Mouse (Mus musculus) cerebellum, postnatal 4 days (tissue): ENCODE results near the gene Abcc5.
"Not testable (repeated sequence)": the region's sequence is repeated elsewhere in the genome, so short reads cannot be mapped to it uniquely, and the experiment has no call there.

ENCODE experiments used
- DNase-seq, 2 experiments: peaks; one replicate each; pipeline ENCODE4 v3.0.0; 2022; ENCODE audit warnings: low spot score in 2 of 2, mixed read lengths in 1 of 2

The Abcc5 gene

GRCm38 (mm10) chr16:20425855-20426598 lies at the start of gene Abcc5:
TSS of gene Abcc5 (minus strand) at chr16:20426394.
- DNase-seq = peak; percentile 83 to 92

GRCm38 (mm10) chr16:20475335-20475734 lies 49.1 kb upstream of the Abcc5 start:
- DNase-seq = no peak

GRCm38 (mm10) chr16:20474786-20475185 lies 48.6 kb upstream of the Abcc5 start:
- no peak for DNase-seq

GRCm38 (mm10) chr16:20474211-20474610 lies 48.0 kb upstream of the Abcc5 start:
- no peak for DNase-seq

DNA sequence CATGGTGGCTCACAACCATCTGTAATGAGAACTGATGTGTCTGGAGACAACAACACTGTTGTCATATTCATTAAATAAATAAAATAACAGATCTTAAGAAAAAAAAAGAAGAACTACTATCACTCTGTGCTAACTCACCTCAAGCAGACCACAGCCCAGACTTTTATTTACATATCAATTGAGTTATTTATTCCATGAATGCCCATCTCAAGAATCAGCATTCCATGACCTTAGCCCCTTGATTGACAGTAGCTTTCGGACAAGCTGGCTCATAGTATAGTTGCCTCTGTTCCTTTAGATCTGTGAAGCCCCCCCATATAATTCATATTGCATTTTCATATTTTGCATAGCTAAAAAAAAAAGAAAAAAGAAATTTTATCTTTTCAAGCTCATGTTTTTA lies 47.6 kb upstream of the Abcc5 start:
- DNase-seq = no peak

DNA sequence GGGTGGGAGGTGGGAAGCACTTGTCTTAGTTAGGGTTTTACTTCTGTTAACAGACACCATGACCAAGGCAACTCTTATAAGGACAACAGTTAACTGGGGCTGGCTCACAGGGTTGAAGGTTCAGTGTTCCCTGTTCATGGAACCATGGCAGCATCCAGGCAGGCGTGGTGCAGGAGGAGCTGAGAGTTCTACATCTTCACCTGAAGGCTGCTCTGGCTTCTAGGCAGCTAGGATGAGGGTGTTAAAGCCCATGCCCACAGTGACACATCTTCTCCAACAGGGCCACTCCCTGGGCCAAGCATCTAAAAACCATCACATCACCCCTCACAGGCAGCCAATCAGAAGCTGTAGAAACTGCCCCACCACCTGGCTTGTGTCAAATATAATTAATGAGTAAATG lies 45.5 kb upstream of the Abcc5 start:
- DNase-seq = no peak

GRCm38 (mm10) chr16:20470981-20471380 lies 44.8 kb upstream of the Abcc5 start:
- DNase-seq = no peak

DNA sequence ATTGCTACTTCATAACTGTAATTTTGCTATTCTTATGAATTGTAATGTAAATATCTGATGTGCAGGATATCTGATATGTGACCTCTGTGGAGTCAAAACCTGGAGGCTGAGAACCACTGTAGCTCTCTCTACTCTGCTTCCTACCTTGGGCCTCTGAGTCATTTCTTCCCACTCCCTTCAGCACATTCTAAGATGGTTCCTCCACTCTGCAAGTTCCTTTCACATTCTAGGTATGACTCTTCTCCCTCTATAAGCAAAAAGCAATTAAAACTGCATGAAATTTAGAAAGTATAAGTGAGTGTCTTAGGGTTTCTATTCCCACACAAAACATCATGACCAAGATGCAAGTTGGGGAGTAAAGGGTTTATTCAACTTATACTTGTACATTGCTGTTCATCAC lies 38.5 kb upstream of the Abcc5 start:
- no peak for DNase-seq

GRCm38 (mm10) chr16:20458736-20459135 lies 32.5 kb upstream of the Abcc5 start:
- not testable (repeated sequence) for DNase-seq

DNA sequence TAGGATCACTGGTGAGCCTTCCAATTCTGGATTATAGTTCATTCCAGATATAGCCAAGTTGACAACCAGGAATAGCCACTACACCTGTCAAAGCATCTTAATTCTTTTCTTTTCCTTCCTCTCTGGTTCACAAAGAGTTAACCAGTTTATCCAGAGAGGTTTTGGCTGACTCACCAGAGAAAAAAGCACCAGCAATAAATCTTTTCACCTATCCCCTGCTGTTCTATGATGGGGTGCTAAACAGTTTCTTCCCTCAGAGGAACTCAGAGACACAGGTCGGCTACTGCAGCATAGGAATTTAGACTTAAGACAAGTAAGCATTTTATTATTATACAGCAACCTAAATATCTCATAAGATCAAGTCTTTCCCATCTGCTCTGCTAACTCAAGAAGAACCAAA lies 29.9 kb upstream of the Abcc5 start:
- DNase-seq = no peak

- no peak for DNase-seq
Measured at GRCm38 (mm10) chr16:20454155-20454654, 28.0 kb upstream of the Abcc5 start.

DNA sequence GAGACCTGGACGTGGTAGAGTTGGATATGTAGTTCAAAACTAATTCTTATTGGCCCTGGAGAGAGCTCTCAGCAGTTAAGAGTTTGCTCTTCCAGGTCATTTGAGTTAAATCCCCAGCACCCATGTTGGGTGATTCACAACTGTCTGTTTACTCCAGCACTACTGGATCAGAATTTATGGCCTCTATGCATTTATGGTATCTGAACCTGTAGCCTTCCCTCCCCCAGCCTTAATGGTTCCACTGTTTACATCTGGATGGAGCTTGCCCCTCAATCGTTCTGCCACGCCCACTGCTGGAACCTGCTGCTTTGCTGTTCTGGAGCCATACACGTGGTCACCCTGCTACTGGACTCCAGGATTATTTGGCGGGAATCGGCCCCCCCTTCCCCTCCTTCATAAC lies 25.6 kb upstream of the Abcc5 start:
- no peak for DNase-seq

GRCm38 (mm10) chr16:20445871-20446270 lies 19.7 kb upstream of the Abcc5 start:
- DNase-seq = no peak

DNA sequence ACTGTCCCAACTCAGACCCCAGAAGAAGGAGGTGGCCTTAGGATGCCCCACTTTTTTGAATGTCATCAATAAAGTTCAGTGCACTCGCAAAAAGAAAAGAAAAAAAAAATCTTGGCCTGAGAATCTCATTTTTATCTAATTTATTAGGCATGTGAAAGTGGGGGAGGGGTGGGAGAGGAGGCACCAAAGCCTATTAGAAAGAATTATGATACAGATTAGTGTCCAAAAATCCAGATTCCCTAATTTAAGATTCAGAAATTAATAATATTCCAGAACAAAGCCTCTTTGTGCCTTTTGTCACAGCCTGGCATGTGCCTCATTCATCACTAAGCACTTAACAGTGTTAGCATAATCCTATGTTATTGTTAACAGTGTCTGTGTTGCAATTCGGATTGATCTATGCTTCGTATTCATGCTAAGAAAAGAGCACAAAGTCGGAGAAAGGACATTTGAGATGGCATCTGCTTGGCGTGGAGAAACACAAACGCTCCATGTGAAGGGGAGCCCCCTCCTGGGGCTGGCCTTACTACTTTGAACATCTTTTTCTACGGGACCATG lies 18.7 kb upstream of the Abcc5 start:
- DNase-seq = no peak

DNA sequence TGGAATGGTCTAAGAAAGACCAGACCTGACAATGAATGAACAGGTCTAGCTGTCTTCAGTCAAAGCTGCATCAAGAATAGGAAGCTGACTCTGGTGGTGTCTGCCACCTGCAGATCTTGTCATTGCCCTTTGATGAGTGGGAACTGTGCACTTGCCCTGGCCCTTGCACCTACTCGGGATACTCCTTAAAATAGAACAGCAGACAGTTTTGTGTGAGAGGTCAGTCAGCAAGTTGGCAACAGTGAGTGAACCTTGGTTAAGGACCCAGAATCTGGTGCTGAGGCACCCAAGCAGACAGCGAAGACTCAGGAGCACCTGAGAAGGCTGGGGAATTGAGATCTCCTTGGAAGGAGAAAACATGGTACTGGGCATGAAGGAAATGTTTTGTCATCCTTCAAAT lies 16.7 kb upstream of the Abcc5 start:
- DNase-seq = no peak

- no peak for DNase-seq
Measured at GRCm38 (mm10) chr16:20438673-20439415, 12.7 kb upstream of the Abcc5 start.

- not testable (repeated sequence) for DNase-seq
Measured at GRCm38 (mm10) chr16:20438046-20438445, 11.9 kb upstream of the Abcc5 start.

DNA sequence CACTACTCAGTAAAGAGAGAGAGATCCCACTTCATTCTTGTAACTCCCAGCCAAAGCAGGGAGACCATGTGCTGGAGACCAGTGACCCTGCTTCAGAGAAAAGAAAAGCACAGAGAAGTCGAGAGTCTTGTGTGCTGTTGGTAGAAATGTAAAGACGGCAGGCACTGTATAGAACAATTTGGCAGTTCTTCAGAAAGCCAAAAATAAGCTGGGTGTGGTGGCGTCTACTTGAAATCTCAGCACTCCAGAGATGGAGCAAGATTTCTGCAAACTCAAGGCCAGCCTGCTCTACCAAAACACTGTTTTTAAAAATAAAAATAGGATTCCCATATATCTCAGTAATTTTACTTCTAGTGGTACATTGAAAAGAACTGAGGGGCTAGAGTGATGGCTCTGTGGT lies 10.1 kb upstream of the Abcc5 start:
- DNase-seq = no peak

DNA sequence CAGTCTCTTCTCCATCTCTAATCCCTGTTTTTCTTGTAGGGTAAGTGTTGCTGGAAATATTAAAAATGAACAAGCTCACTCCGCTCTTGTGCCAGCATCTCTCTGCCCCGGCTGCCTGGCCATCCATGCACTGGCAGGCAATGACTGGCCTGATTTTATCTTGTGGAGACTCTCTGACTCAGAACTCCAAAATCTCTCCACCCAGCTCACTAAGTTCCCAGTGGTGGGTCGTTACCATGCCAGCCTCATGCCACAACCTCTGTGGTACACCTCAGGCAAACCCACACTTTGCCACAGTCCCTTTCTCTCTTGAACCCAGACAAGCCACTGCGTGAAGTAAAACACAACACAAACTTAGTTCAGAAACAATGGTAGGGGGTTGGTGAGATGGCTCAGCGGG lies 3.1 kb upstream of the Abcc5 start:
- DNase-seq = no peak

DNA sequence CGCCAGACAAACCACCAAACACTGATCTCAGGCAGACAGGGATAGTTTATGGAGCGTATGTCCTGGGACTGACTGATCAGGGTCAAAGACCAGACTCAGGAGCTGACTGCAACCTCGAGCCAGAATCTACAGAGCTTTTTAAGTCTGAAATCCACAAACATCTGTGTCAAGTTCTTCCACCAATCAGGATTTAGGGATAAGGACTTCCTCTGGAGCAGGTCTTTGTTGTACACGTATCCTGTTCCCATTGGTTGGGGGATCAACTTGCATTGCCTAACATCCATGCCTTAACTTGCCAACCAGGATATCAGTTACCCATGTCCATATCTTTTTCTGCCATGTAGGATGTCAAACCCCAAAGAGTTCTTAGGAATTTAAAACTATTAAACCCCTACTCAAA lies 1.4 kb upstream of the Abcc5 start:
- DNase-seq = no peak

GRCm38 (mm10) chr16:20424719-20425650 lies 1.2 kb downstream of the Abcc5 start:
- peak in 1 of 2 experiments; percentile 4 for DNase-seq

DNA sequence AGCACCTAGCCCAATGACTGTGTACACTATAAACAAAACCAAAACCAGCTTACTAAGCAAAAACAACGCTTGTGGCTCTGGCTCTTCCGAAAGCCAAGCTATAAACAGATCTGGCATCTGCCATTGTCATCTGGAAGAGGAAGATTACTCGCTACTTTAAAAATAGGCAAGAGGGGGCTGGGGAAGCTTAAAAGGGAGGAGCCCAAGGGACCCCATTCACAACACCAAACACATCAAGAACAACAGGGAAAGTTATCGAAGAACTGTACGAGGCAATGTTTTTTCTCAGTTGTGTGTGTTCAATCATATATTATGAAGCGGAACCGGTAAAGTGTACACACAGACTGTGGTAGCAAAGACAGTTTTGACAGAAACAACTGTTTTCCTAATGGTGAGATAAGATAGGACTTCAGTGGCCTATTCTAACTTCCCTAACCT lies 1.9 kb downstream of the Abcc5 start:
- no peak for DNase-seq
